Mouse (Mus musculus): Measurements from ENCODE around the gene Gli1. TPM values are rescaled to one million over a fixed set of nuclear protein-coding genes. Genes with fewer than 3 reads are reported as not detected.
A peak's percentile ranks its signal among the peaks of the same experiment; 100 is the strongest.

The Gli1 gene
- polyA plus RNA-seq, 1 experiment: 2.7 TPM

DNA sequence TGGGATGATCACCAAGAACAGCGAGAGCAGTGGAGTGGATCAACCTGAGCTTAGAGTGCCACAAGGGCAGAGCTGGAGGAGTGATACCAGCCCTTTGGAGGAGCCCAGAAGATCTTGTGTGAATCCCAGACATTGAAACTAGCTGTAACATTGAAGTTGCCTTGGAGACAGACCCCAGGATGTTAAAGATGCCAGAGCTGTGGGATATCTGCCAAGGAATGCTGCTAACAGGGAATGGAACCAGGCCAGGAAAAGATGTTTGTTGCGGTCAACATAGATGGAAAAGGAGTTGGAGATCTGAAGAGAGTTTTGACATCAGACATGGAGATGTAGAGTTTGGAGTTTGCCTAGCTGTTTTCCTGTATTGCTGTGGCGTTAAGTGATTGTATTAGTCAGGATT lies 4.4 kb upstream of the Gli1 start:
- TF ChIP-seq POLR2A (IDR thresholded peaks at IDR 0.05; ENCODE audit: control insufficient read depth, low read depth, low read length): no peak
- no peak for TF ChIP-seq CTCF (IDR thresholded peaks at IDR 0.05; ENCODE audit: control insufficient read depth, insufficient read depth, insufficient replicate concordance, low read depth, low read length)
- no peak overlapping the region for H3K4me3 ChIP-seq (ENCODE audit: control insufficient read depth, low read depth, low read length)
- no peak overlapping the region for H3K27ac ChIP-seq (ENCODE audit: control insufficient read depth, insufficient read depth, low read depth, low read length)
- peaks cover 17% of the 10 kb centered on the region for H3K4me1 ChIP-seq (ENCODE audit: control insufficient read depth, insufficient read depth, low read length)
- H3K36me3 ChIP-seq (ENCODE audit: control insufficient read depth, insufficient read depth, low read length): no peaks in the 10 kb centered on the region
- H3K27me3 ChIP-seq (ENCODE audit: control insufficient read depth, insufficient read depth, low read length): no peaks in the 10 kb centered on the region

DNA sequence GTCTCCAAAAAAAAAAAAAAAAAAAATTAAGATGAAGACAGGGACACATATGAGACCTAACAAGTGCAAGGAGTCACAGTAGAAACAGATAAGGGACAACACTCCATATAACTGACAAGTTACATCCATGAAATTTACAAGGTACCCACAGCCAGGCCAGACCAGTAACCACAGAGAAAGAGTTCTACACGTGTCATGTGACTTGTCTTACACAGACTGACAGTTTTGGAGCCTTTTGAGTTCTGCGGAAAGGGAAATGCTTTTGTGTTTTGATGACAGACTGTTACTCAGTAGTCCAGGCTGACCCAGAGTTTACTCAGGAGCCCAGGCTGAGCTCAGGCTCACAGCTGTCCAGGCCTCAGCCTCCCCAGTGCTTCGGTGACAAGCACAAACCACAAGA lies 1.3 kb upstream of the Gli1 start:
- Histone ChIP-seq H3K36me3 (ENCODE audit: control insufficient read depth, insufficient read depth, low read length) (no peaks in the 10 kb centered on the region), H3K27ac (ENCODE audit: control insufficient read depth, insufficient read depth, low read depth, low read length) (no peak overlapping the region), H3K27me3 (ENCODE audit: control insufficient read depth, insufficient read depth, low read length) (no peaks in the 10 kb centered on the region), H3K4me3 (ENCODE audit: control insufficient read depth, low read depth, low read length) (no peak overlapping the region), H3K4me1 (ENCODE audit: control insufficient read depth, insufficient read depth, low read length) (peaks cover 19% of the 10 kb centered on the region)
- TF ChIP-seq CTCF (IDR thresholded peaks at IDR 0.05; ENCODE audit: control insufficient read depth, insufficient read depth, insufficient replicate concordance, low read depth, low read length): no peak
- no peak for TF ChIP-seq POLR2A (IDR thresholded peaks at IDR 0.05; ENCODE audit: control insufficient read depth, low read depth, low read length)

DNA sequence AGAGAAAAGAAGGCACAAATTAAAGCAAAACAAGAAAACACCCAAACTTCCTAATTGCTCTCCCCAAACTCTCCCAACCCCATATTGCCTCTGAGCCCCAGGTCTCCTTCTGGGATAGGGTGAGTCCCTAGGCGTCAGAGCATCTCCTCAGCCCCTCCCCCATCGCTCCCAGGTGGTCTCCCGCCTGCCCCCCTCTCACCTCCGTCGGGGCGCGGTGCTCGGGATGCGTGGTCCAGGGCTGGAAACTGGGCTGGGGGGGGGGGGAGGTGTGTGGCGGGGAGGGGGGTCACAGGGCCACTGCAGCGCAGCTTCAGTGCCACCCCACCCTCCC lies 449 bp downstream of the Gli1 start:
- Histone ChIP-seq H3K27ac (ENCODE audit: control insufficient read depth, insufficient read depth, low read depth, low read length) (no peak overlapping the region), H3K4me1 (ENCODE audit: control insufficient read depth, insufficient read depth, low read length) (peaks cover 19% of the 10 kb centered on the region), H3K36me3 (ENCODE audit: control insufficient read depth, insufficient read depth, low read length) (no peaks in the 10 kb centered on the region), H3K4me3 (ENCODE audit: control insufficient read depth, low read depth, low read length) (no peak overlapping the region), H3K27me3 (ENCODE audit: control insufficient read depth, insufficient read depth, low read length) (no peaks in the 10 kb centered on the region)
- TF ChIP-seq CTCF (IDR thresholded peaks at IDR 0.05; ENCODE audit: control insufficient read depth, insufficient read depth, insufficient replicate concordance, low read depth, low read length) (no peak), POLR2A (IDR thresholded peaks at IDR 0.05; ENCODE audit: control insufficient read depth, low read depth, low read length) (no peak)

GRCm38 (mm10) chr10:127340577-127341359 lies 1.0 kb downstream of the Gli1 start:
- H3K36me3 ChIP-seq (ENCODE audit: control insufficient read depth, insufficient read depth, low read length): no peaks in the 10 kb centered on the region
- no peaks in the 10 kb centered on the region for H3K27me3 ChIP-seq (ENCODE audit: control insufficient read depth, insufficient read depth, low read length)
- H3K4me3 ChIP-seq (ENCODE audit: control insufficient read depth, low read depth, low read length): peak overlapping the region; percentile 20
- peaks cover 19% of the 10 kb centered on the region for H3K4me1 ChIP-seq (ENCODE audit: control insufficient read depth, insufficient read depth, low read length)
- H3K27ac ChIP-seq (ENCODE audit: control insufficient read depth, insufficient read depth, low read depth, low read length): no peak overlapping the region
- no peak for TF ChIP-seq POLR2A (IDR thresholded peaks at IDR 0.05; ENCODE audit: control insufficient read depth, low read depth, low read length)
- TF ChIP-seq CTCF (IDR thresholded peaks at IDR 0.05; ENCODE audit: control insufficient read depth, insufficient read depth, insufficient replicate concordance, low read depth, low read length): no peak

DNA sequence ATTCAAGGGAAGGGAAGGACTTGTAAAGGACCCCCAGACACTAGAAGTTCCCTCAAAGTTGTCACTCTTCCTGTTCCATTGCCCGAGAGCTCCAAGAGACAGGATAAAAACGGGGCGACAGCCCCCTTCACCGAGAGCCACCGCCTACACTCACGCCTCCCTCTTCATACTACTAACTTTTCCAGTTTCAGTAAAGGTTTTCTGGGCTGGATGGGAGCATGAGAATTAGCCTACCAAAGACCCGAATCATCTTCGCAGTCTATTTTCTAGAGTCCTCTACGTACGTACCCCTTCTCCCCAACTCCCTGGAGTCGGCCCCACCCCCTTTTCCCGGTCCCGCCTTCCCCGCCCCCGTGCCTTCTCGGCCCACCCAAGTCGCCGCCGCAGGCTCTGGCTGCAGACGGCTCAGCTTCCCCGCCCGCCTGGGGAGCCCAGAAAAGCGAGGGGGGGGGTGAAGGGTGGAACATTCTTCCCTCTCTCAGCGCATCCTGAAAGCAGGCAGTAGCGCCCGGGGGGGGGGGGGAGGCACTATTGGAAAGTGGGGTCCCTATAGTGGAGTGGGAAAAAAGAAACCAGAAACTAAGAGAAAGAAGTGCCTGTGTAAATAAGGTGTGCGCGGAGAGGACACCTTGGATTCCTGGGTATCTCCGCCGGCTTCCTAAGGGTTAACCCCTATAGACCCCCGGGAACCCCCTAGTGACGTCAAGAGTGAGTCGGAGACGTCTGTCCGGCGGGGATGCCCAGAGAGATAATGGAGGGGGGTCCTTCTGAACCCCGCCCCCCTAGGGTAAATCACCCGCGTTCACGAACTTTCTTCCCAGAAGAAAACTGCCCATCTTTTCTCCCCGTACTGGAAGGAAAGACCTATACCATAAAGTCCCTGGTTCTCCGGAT lies 1.8 kb downstream of the Gli1 start:
- TF ChIP-seq POLR2A (IDR thresholded peaks at IDR 0.05; ENCODE audit: control insufficient read depth, low read depth, low read length): no peak
- no peak for TF ChIP-seq CTCF (IDR thresholded peaks at IDR 0.05; ENCODE audit: control insufficient read depth, insufficient read depth, insufficient replicate concordance, low read depth, low read length)
- Histone ChIP-seq H3K4me3 (ENCODE audit: control insufficient read depth, low read depth, low read length) (peak overlapping the region; percentile 50), H3K4me1 (ENCODE audit: control insufficient read depth, insufficient read depth, low read length) (peaks cover 19% of the 10 kb centered on the region), H3K36me3 (ENCODE audit: control insufficient read depth, insufficient read depth, low read length) (no peaks in the 10 kb centered on the region), H3K27ac (ENCODE audit: control insufficient read depth, insufficient read depth, low read depth, low read length) (peak overlapping the region; percentile 52; the same call in 1 of the 2 replicates), H3K27me3 (ENCODE audit: control insufficient read depth, insufficient read depth, low read length) (no peaks in the 10 kb centered on the region)

DNA sequence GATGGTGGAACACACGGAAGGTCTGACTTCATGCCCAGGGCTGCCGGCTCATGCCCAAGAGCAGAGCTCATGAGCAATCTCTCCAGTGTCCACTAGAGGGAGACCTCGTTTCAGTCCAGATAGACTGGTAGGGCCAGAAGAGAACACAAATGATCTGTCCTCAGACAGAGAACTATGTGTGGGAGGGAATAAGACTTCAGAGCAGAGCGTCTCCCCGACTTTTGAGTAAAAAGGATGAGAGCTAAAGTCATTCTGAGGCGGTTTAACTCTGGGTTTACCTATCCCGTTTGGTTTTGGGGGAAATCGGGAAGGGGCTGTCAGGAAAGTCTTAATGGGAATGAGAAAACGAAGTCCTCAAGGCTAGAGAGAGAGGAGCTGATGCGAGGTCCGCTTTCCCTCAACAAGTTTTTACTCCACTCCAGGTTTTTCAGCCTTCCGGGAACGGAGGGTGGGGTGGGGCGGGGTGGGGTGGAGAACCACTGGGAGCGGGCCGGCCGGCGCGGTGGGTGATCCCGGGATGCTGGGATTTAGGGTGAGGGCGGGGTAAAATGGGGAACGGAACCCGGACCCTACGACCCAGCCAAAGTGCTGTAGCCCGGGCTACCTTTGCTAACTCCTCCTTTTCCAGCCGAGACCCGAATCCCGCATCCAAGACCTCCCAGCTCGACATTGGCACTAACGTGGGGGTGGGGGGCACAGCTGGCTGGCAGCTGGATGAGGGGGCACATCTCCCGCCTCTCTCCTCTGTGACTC lies 2.7 kb downstream of the Gli1 start:
- TF ChIP-seq CTCF (IDR thresholded peaks at IDR 0.05; ENCODE audit: control insufficient read depth, insufficient read depth, insufficient replicate concordance, low read depth, low read length): peak; percentile 83; the same call in 1 of the 2 replicates
- no peak for TF ChIP-seq POLR2A (IDR thresholded peaks at IDR 0.05; ENCODE audit: control insufficient read depth, low read depth, low read length)
- no peaks in the 10 kb centered on the region for H3K36me3 ChIP-seq (ENCODE audit: control insufficient read depth, insufficient read depth, low read length)
- peaks cover 19% of the 10 kb centered on the region for H3K4me1 ChIP-seq (ENCODE audit: control insufficient read depth, insufficient read depth, low read length)
- H3K4me3 ChIP-seq (ENCODE audit: control insufficient read depth, low read depth, low read length): peak overlapping the region; percentile 50
- peak overlapping the region; percentile 52; the same call in 1 of the 2 replicates for H3K27ac ChIP-seq (ENCODE audit: control insufficient read depth, insufficient read depth, low read depth, low read length)
- H3K27me3 ChIP-seq (ENCODE audit: control insufficient read depth, insufficient read depth, low read length): no peaks in the 10 kb centered on the region

All from testis, adult 2 months (tissue).